Mouse (Mus musculus) liver, embryonic 13.5 days (tissue): ENCODE measurements around the gene Crtac1. TPM values are rescaled to one million over a fixed set of nuclear protein-coding genes. Genes with fewer than 3 reads are reported as not detected.

Source experiments
- ATAC-seq: fragments of 200-750 bp; cut with Nextera tagmentation; 2 replicates; pipeline ENCODE4 v1.8.0; 2017; ENCODE audit warnings: low read depth, mild to moderate bottlenecking, moderate number of reproducible peaks, moderate library complexity
- DNase-seq: peaks from one replicate; pipeline ENCODE4 v3.0.0; 2022
- H3K27ac ChIP-seq: fragments of 300-500 bp; sonication (generic); 2 replicates; pipeline ENCODE4 v1.5.1; 2015; ENCODE audit warnings: moderate library complexity, mild to moderate bottlenecking, inconsistent platforms
- H3K27me3 ChIP-seq: fragments of 300-500 bp; sonication (generic); 2 replicates; pipeline ENCODE4 v1.6.1; 2015; ENCODE audit warnings: mild to moderate bottlenecking, inconsistent platforms
- H3K36me3 ChIP-seq: fragments of 300-500 bp; sonication (generic); 2 replicates; pipeline ENCODE4 v1.6.1; 2015; ENCODE audit warnings: mild to moderate bottlenecking, inconsistent platforms
- H3K4me1 ChIP-seq: fragments of 300-500 bp; sonication (generic); replicated peaks from 2 replicates; pipeline ENCODE4 v1.6.1; 2015; ENCODE audit warnings: inconsistent platforms
- H3K4me2 ChIP-seq: fragments of 300-500 bp; sonication (generic); 2 replicates; pipeline ENCODE4 v1.6.1; 2015; ENCODE audit warnings: inconsistent platforms, mild to moderate bottlenecking, moderate library complexity
- H3K4me3 ChIP-seq: fragments of 300-500 bp; sonication (generic); replicated peaks from 2 replicates; pipeline ENCODE4 v1.5.1; 2015; ENCODE audit warnings: mild to moderate bottlenecking, inconsistent platforms
- H3K9ac ChIP-seq: fragments of 300-500 bp; sonication (generic); 2 replicates; pipeline ENCODE4 v1.6.1; 2015; ENCODE audit warnings: mild to moderate bottlenecking, inconsistent platforms
- H3K9me3 ChIP-seq: fragments of 300-500 bp; sonication (generic); replicated peaks from 2 replicates; pipeline ENCODE4 v1.6.1; 2016; ENCODE audit warnings: inconsistent platforms
- whole genome bisulfite sequencing: fragments of 180-500 bp; shearing (Covaris S2); methylation state at CpG from one replicate; pipeline ENCODE4 v1.1.7; 2015; ENCODE audit not compliant: insufficient replicate concordance; 5-methylcytosine and 5-hydroxymethylcytosine counted together
- polyA plus RNA-seq: library from polyadenylated mRNA; unstranded; fragments of >200 nt; fragmentation: Nextera tagmentation; extraction: Ambion mirVana; gene quantifications from 2 replicates; pipeline ENCODE4 v1.2.1, GENCODE M21; 2015

Gene Crtac1
- polyA plus RNA-seq, 1 experiment from 2014 or later, result 0.12 TPM

- Histone ChIP-seq H3K4me2 (no peak overlapping the region), H3K4me1 (no peaks in the 10 kb centered on the region), H3K9me3 (no peaks in the 10 kb centered on the region), H3K4me3 (no peak overlapping the region), H3K36me3 (no peaks in the 10 kb centered on the region), H3K27ac (no peak overlapping the region), H3K27me3 (peaks cover 1% of the 10 kb centered on the region), H3K9ac (no peak overlapping the region)
- DNase-seq, result no peak
- WGBS, result 25% methylated on average over 7 of the region's 7 CpGs
- no peak for ATAC-seq
Measured at GRCm38 (mm10) chr19:42306202-42306601, 125.4 kb downstream of the Crtac1 start.

- H3K27ac ChIP-seq, result no peak overlapping the region
- no peak overlapping the region for H3K9ac ChIP-seq
- no peaks in the 10 kb centered on the region for H3K4me1 ChIP-seq
- no peaks in the 10 kb centered on the region; the same call in 1 of the 2 replicates for H3K27me3 ChIP-seq
- DNase-seq (no peak), ATAC-seq (no peak)
- no peak overlapping the region for H3K4me3 ChIP-seq
- H3K9me3 ChIP-seq, result no peaks in the 10 kb centered on the region
- WGBS, result 33% methylated on average over 8 of the region's 8 CpGs
- H3K36me3 ChIP-seq, result no peaks in the 10 kb centered on the region
- no peak overlapping the region for H3K4me2 ChIP-seq
Measured at GRCm38 (mm10) chr19:42305746-42306145, 125.8 kb downstream of the Crtac1 start.

GRCm38 (mm10) chr19:42304506-42304905, 127.1 kb downstream of the Crtac1 start:
- Histone ChIP-seq H3K36me3 (no peaks in the 10 kb centered on the region), H3K4me2 (no peak overlapping the region), H3K4me3 (no peak overlapping the region), H3K9ac (no peak overlapping the region), H3K27ac (no peak overlapping the region), H3K27me3 (no peaks in the 10 kb centered on the region; the same call in 1 of the 2 replicates), H3K4me1 (no peaks in the 10 kb centered on the region), H3K9me3 (no peaks in the 10 kb centered on the region)
- no peak for ATAC-seq
- no peak for DNase-seq
- 80% methylated on average over 13 of the region's 13 CpGs for WGBS

DNA sequence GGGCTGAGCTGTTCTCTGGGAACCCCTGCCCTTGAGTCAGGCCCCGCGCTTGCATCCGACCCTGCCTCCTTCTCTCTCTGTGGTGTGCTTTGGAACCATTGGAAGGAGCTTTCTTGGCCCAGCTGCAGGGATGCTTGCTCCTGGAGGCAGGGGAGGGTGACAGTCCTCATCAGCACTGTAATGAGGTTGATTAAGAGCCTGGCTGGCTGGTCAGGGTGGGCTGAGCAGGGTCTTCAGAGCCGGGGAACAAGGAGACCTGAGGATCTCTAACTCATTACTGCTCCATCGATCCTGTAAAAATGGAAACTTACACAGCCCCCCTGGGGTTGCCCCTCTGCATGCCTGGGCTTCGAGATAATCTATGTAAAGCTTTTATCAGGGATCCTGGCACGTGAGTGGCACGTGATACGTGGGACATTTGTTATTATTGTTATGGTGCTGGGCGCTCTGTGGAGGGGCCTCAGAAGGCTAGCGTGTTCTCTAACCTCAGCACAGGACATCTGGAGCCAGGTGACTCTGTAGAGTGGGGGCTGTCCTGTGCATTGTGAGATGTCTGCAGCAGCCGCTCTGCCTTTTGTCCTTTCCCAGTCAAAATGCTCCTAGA, 128.3 kb downstream of the Crtac1 start:
- ATAC-seq (no peak), DNase-seq (no peak)
- Histone ChIP-seq H3K4me2 (no peak overlapping the region), H3K27me3 (no peaks in the 10 kb centered on the region; the same call in 1 of the 2 replicates), H3K27ac (no peak overlapping the region), H3K4me1 (no peaks in the 10 kb centered on the region), H3K36me3 (no peaks in the 10 kb centered on the region), H3K4me3 (no peak overlapping the region), H3K9ac (no peak overlapping the region), H3K9me3 (no peaks in the 10 kb centered on the region)
- 56% methylated on average over 12 of the region's 12 CpGs for WGBS

- Histone ChIP-seq H3K27ac (no peak overlapping the region), H3K4me2 (no peak overlapping the region), H3K4me1 (no peaks in the 10 kb centered on the region), H3K9me3 (no peaks in the 10 kb centered on the region), H3K9ac (no peak overlapping the region), H3K27me3 (no peaks in the 10 kb centered on the region), H3K36me3 (no peaks in the 10 kb centered on the region), H3K4me3 (no peak overlapping the region)
- WGBS, result 71% methylated on average over 6 of the region's 6 CpGs
- ATAC-seq (no peak), DNase-seq (no peak)
Measured at GRCm38 (mm10) chr19:42293216-42293615, 138.4 kb downstream of the Crtac1 start.

- H3K9me3 ChIP-seq, result no peaks in the 10 kb centered on the region
- H3K9ac ChIP-seq, result no peak overlapping the region
- ATAC-seq (no peak), DNase-seq (no peak)
- no peaks in the 10 kb centered on the region for H3K4me1 ChIP-seq
- H3K4me3 ChIP-seq, result no peak overlapping the region
- no peaks in the 10 kb centered on the region for H3K36me3 ChIP-seq
- H3K4me2 ChIP-seq, result no peak overlapping the region
- no peaks in the 10 kb centered on the region for H3K27me3 ChIP-seq
- 61% methylated on average over 8 of the region's 8 CpGs for WGBS
- H3K27ac ChIP-seq, result no peak overlapping the region
Measured at GRCm38 (mm10) chr19:42292106-42292505, 139.5 kb downstream of the Crtac1 start.

DNA sequence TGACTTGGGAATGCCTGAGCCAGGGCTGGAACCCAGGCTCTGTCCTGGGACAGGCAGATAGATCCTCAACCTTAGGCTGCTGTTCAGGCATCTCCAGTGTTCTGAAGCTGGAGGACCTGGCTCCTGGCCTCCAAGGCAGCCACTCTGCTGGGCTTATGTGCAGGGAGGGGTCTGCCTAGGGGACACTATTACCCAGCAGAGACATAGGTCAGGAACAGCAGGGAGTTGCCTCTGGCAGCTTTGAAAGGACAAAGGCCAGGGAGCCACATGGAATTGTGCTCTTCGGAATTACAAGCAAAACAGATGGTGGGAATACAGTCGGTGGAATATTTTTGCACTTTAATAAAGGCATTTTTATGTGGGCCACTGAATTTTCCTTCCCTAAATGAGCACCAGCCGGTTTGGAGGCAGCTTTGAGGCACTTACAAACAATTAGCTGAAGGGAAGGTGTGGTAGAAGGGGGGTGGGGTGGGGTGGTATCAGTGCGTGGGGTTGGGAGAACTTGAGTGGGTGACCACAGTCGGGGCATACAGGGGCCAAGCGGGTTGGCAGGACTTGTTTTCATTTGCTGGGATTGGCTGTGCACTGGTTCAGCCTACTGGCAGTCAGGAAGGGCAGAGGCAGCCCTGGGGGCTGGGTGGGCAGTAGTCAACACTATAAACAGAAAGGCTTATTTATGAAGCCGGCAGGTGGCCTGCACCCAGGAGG, 140.5 kb downstream of the Crtac1 start:
- Histone ChIP-seq H3K4me3 (no peak overlapping the region), H3K36me3 (no peaks in the 10 kb centered on the region), H3K4me1 (no peaks in the 10 kb centered on the region), H3K9ac (no peak overlapping the region), H3K4me2 (no peak overlapping the region), H3K27ac (no peak overlapping the region), H3K27me3 (no peaks in the 10 kb centered on the region), H3K9me3 (no peaks in the 10 kb centered on the region)
- no peak for ATAC-seq
- 28% methylated on average over 7 of the region's 7 CpGs for WGBS
- no peak for DNase-seq

DNA sequence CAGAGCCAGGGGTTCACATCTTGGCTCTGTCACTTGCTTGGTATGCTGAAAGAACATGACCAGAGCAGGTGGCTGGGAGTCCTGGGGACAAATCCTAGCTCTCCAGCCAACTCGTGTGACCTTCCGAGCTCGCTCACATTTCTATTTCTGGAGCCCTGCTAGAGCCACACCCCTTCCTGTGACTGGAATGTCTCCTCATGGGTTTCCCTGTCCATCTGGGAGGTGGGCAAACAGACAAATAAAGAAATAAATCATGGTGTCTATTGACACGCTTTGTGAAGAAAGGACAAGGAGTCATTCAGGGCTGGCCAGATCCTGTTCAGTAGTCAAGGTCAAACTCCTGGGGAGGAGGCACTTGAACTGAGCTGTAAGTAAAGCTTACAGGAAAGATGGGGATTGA, 143.2 kb downstream of the Crtac1 start:
- H3K36me3 ChIP-seq, result no peaks in the 10 kb centered on the region
- no peaks in the 10 kb centered on the region for H3K27me3 ChIP-seq
- H3K4me3 ChIP-seq, result no peak overlapping the region
- WGBS, result 40% methylated on average over 4 of the region's 4 CpGs
- ATAC-seq, result no peak
- no peak overlapping the region for H3K27ac ChIP-seq
- DNase-seq, result no peak
- H3K4me2 ChIP-seq, result no peak overlapping the region
- no peaks in the 10 kb centered on the region for H3K9me3 ChIP-seq
- H3K9ac ChIP-seq, result no peak overlapping the region
- H3K4me1 ChIP-seq, result no peaks in the 10 kb centered on the region

- Histone ChIP-seq H3K4me3 (no peak overlapping the region), H3K27ac (no peak overlapping the region), H3K9me3 (no peaks in the 10 kb centered on the region), H3K4me2 (no peak overlapping the region), H3K9ac (no peak overlapping the region), H3K27me3 (no peaks in the 10 kb centered on the region), H3K4me1 (no peaks in the 10 kb centered on the region), H3K36me3 (no peaks in the 10 kb centered on the region)
- WGBS, result 57% methylated on average over 8 of the region's 8 CpGs
- ATAC-seq, result no peak
- no peak for DNase-seq
Measured at GRCm38 (mm10) chr19:42284178-42284577, 147.4 kb downstream of the Crtac1 start.

DNA sequence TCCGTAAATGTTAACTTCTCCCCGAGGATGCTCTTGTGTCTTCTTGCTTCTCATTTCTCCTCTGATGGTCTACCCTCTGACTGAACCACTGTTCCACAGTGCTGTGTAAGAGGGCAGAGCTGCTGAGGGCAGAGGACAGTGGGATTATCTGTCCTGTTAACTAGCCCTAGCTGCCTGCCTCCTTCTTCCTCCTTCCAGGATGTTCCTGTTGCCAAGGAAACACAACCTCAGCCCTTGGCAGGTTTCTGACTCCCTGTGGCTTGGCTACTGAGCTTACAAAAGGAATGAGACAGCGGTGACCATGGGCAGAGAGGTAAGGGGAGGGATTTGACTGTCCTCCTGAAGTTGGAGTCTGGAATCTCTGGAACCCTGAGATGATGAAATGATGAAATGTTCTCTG, 152.0 kb downstream of the Crtac1 start:
- Histone ChIP-seq H3K9me3 (no peaks in the 10 kb centered on the region), H3K4me1 (no peaks in the 10 kb centered on the region), H3K27ac (no peak overlapping the region), H3K36me3 (no peaks in the 10 kb centered on the region), H3K9ac (no peak overlapping the region), H3K4me2 (no peak overlapping the region), H3K27me3 (no peaks in the 10 kb centered on the region), H3K4me3 (no peak overlapping the region)
- 52% methylated on average over 3 of the region's 3 CpGs for WGBS
- ATAC-seq (no peak), DNase-seq (no peak)

GRCm38 (mm10) chr19:42278461-42278860, 153.1 kb downstream of the Crtac1 start:
- ATAC-seq, result no peak
- WGBS, result 56% methylated on average over 5 of the region's 5 CpGs
- H3K27me3 ChIP-seq, result no peaks in the 10 kb centered on the region
- no peak overlapping the region for H3K4me3 ChIP-seq
- no peak overlapping the region for H3K9ac ChIP-seq
- no peaks in the 10 kb centered on the region for H3K9me3 ChIP-seq
- no peak for DNase-seq
- no peak overlapping the region for H3K27ac ChIP-seq
- no peaks in the 10 kb centered on the region for H3K4me1 ChIP-seq
- no peaks in the 10 kb centered on the region for H3K36me3 ChIP-seq
- H3K4me2 ChIP-seq, result no peak overlapping the region

DNA sequence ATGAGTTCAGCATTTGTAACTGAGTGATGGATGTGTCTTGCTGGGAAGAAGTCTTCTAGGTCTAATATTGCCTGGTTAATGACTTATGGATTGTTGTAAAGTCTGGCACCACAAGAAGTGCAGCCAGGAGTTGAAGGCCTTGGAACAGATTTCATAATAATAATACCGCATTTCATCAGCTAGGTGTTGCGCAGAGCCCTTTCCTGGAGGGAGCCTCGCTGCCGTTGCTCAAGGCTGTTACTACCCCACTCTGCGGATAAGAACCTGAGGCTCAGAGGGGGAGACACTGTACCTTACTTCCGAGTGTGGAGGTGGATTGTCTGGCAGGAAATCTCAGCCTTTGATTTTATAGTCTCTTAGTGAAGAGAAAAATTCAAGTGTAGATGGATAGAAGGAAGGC, 154.3 kb downstream of the Crtac1 start:
- Histone ChIP-seq H3K4me1 (no peaks in the 10 kb centered on the region), H3K4me3 (no peak overlapping the region), H3K9ac (no peak overlapping the region), H3K4me2 (no peak overlapping the region), H3K36me3 (no peaks in the 10 kb centered on the region), H3K9me3 (no peaks in the 10 kb centered on the region), H3K27ac (no peak overlapping the region), H3K27me3 (no peaks in the 10 kb centered on the region)
- WGBS, result 69% methylated on average over 6 of the region's 6 CpGs
- ATAC-seq (no peak), DNase-seq (no peak)
